Mouse (Mus musculus) hindbrain, embryonic 12.5 days (tissue): Measurements from ENCODE around the gene Gdf9. TPM values are rescaled to one million over a fixed set of nuclear protein-coding genes. Genes with fewer than 3 reads are reported as not detected.

Source experiments
- ATAC-seq: fragments of 200-750 bp; cut with Nextera tagmentation; 2 replicates; pipeline ENCODE4 v1.8.0; 2017; ENCODE audit warnings: moderate TSS enrichment; ENCODE audit not compliant: low FRiP score
- H3K27ac ChIP-seq: fragments of 300-500 bp; sonication (generic); 2 replicates; pipeline ENCODE4 v1.5.1; 2016; ENCODE audit warnings: mild to moderate bottlenecking
- H3K27me3 ChIP-seq: fragments of 300-500 bp; sonication (generic); 2 replicates; pipeline ENCODE4 v1.6.1; 2016; ENCODE audit warnings: mild to moderate bottlenecking
- H3K36me3 ChIP-seq: fragments of 300-500 bp; sonication (generic); 2 replicates; pipeline ENCODE4 v1.6.1; 2016; ENCODE audit warnings: mild to moderate bottlenecking
- H3K4me1 ChIP-seq: fragments of 300-500 bp; sonication (generic); 2 replicates; pipeline ENCODE4 v1.6.1; 2016
- H3K4me2 ChIP-seq: fragments of 300-500 bp; sonication (generic); replicated peaks from 2 replicates; pipeline ENCODE4 v1.6.1; 2016; ENCODE audit warnings: mild to moderate bottlenecking
- H3K4me3 ChIP-seq: fragments of 300-500 bp; sonication (generic); 2 replicates; pipeline ENCODE4 v1.5.1; 2016; ENCODE audit warnings: mild to moderate bottlenecking
- H3K9ac ChIP-seq: fragments of 300-500 bp; sonication (generic); 2 replicates; pipeline ENCODE4 v1.6.1; 2016; ENCODE audit warnings: mild to moderate bottlenecking, moderate library complexity
- H3K9me3 ChIP-seq: fragments of 300-500 bp; sonication (generic); replicated peaks from 2 replicates; pipeline ENCODE4 v1.6.1; 2016; ENCODE audit warnings: mild to moderate bottlenecking
- WGBS: fragments of 180-500 bp; shearing (Covaris S2); methylation state at CpG from one replicate; pipeline ENCODE4 v1.1.7; 2016; 5-methylcytosine and 5-hydroxymethylcytosine counted together
- microRNA-seq: library from miRNA; unstranded; fragments of <30 nt; microRNA quantifications from one replicate; pipeline ENCODE4, GENCODE M21; 2017
- polyA plus RNA-seq: library from polyadenylated mRNA; unstranded; fragments of >200 nt; fragmentation: Nextera tagmentation; extraction: Ambion mirVana; gene quantifications from 2 replicates; pipeline ENCODE4 v1.2.1, GENCODE M21; 2016

The Gdf9 gene
- polyA plus RNA-seq, 1 experiment from 2014 or later: 2.6 TPM

- Histone ChIP-seq H3K27ac (no peak overlapping the region), H3K36me3 (no peaks in the 10 kb centered on the region), H3K4me1 (peaks cover 29% of the 10 kb centered on the region), H3K9ac (no peak overlapping the region), H3K27me3 (peaks cover 81% of the 10 kb centered on the region), H3K4me3 (no peak overlapping the region), H3K4me2 (no peak overlapping the region), H3K9me3 (peaks cover 4% of the 10 kb centered on the region)
- 76% methylated on average over 9 of the region's 9 CpGs for WGBS
- no peak for ATAC-seq
Measured at GRCm38 (mm10) chr11:53483159-53483891, 52.5 kb downstream of the Gdf9 start.

GRCm38 (mm10) chr11:53485719-53486118 lies 54.9 kb downstream of the Gdf9 start:
- Histone ChIP-seq H3K4me3 (no peak overlapping the region), H3K27ac (no peak overlapping the region), H3K4me1 (peaks cover 13% of the 10 kb centered on the region), H3K36me3 (no peaks in the 10 kb centered on the region), H3K27me3 (peaks cover 69% of the 10 kb centered on the region), H3K4me2 (no peak overlapping the region), H3K9ac (no peak overlapping the region), H3K9me3 (no peaks in the 10 kb centered on the region)
- no peak for ATAC-seq
- WGBS: 49% methylated on average over 3 of the region's 3 CpGs

- Histone ChIP-seq H3K4me2 (no peak overlapping the region), H3K36me3 (no peaks in the 10 kb centered on the region), H3K27me3 (peaks cover 64% of the 10 kb centered on the region), H3K27ac (no peak overlapping the region), H3K4me1 (peaks cover 13% of the 10 kb centered on the region), H3K9ac (no peak overlapping the region), H3K4me3 (no peak overlapping the region), H3K9me3 (no peaks in the 10 kb centered on the region)
- 73% methylated on average over 3 of the region's 3 CpGs for WGBS
- ATAC-seq: no peak
Measured at GRCm38 (mm10) chr11:53486351-53486750, 55.5 kb downstream of the Gdf9 start.

- no peak overlapping the region for H3K27ac ChIP-seq
- H3K9me3 ChIP-seq: no peaks in the 10 kb centered on the region
- H3K9ac ChIP-seq: no peak overlapping the region
- peaks cover 58% of the 10 kb centered on the region for H3K27me3 ChIP-seq
- ATAC-seq: peak; percentile 43; the same call in 1 of the 2 replicates
- WGBS: 12% methylated on average over 27 of the region's 27 CpGs
- H3K36me3 ChIP-seq: no peaks in the 10 kb centered on the region
- peak overlapping the region; percentile 14 for H3K4me3 ChIP-seq
- peaks cover 18% of the 10 kb centered on the region for H3K4me1 ChIP-seq
- H3K4me2 ChIP-seq: peak overlapping the region; percentile 37
Measured at GRCm38 (mm10) chr11:53486822-53487594, 56.2 kb downstream of the Gdf9 start.

Small RNA genes lying within 50 kb of the gene (microRNA-seq; reads per million reads assigned to microRNA genes)
- not detected for gene Mir6920

Other genes starting within 250 kb of the Gdf9 start
- gene Hspa4, start 130.6 kb upstream of the Gdf9 start, polyA plus RNA-seq: 80.7 and 85.8 TPM in 2 replicates
- 17.4 and 18.4 TPM in 2 replicates for gene Zcchc10, start 106.3 kb upstream of the Gdf9 start, polyA plus RNA-seq
- 83.2 and 97.8 TPM in 2 replicates for gene Aff4, start 80.2 kb upstream of the Gdf9 start, polyA plus RNA-seq
- not detected in 2 replicates for gene Leap2, start 7.9 kb upstream of the Gdf9 start, polyA plus RNA-seq
- gene Uqcrq, start 192 bp upstream of the Gdf9 start, polyA plus RNA-seq: 480 and 552 TPM in 2 replicates
- 0.09 and 0.12 TPM in 2 replicates for gene Gm10447, start 26.1 kb downstream of the Gdf9 start, polyA plus RNA-seq
- 5.2 and 6.3 TPM in 2 replicates for gene Shroom1, start 26.2 kb downstream of the Gdf9 start, polyA plus RNA-seq
- gene Gm9837, start 39.5 kb downstream of the Gdf9 start, polyA plus RNA-seq: not detected in 2 replicates
- not detected in 2 replicates for gene Gm9945, start 49.1 kb downstream of the Gdf9 start, polyA plus RNA-seq
- gene Sowaha, start 49.3 kb downstream of the Gdf9 start, polyA plus RNA-seq: 0.78 and 0.84 TPM in 2 replicates
- 24.2 and 28.1 TPM in 2 replicates for gene Sept8, start 88.2 kb downstream of the Gdf9 start, polyA plus RNA-seq
- gene Kif3a, start 136.4 kb downstream of the Gdf9 start, polyA plus RNA-seq: 155 and 160 TPM in 2 replicates
- gene Il4, start 187.6 kb downstream of the Gdf9 start, polyA plus RNA-seq: 1.8 and 2.3 TPM in 2 replicates
- not detected in 2 replicates for gene Il13, start 203.7 kb downstream of the Gdf9 start, polyA plus RNA-seq